Mouse (Mus musculus): Measurements from ENCODE around the gene Dmwd. TPM values are rescaled to one million over a fixed set of nuclear protein-coding genes. Genes with fewer than 3 reads are reported as not detected.

Dmwd gene
- 1.5 TPM for total RNA-seq (2023)

DNA sequence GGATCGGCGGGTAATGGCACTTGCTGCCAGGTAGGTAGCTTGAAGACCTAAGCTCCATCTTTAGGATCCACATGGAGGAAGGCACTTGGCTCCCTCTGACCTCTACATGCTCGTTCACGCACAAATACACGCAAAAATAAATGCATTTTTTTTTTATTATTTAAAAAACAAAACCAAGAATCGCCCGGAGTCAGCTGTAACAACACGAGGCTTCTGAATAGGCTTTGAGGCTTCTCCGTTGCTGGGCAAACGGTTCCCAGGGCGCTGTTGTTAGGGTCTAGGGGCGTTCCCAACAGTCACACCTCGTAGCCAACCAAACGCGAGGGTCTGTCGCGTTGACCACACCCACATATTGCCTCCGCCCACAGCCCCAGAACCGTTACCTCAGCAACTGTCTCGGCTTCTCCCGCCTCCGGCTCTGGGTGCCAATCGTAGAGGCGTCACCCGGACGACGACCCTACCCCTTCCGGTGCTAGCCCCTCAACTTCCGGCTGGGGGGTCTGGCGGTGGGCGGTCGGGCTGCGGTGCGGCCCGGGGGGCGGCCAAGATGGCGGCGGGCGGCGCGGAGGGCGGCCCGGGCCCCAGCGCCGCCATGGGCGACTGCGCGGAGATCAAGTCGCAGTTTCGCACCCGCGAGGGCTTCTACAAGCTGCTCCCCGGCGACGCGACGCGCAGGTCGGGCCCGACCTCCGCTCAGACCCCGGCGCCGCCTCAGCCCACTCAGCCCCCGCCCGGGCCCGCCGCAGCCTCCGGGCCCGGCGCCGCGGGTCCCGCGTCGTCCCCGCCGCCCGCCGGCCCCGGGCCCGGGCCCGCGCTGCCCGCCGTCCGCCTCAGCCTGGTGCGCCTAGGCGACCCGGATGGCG is at the start of gene Dmwd:
Dmwd (plus strand) TSS at position 505 of the 863 bp plus-strand sequence.

DNA sequence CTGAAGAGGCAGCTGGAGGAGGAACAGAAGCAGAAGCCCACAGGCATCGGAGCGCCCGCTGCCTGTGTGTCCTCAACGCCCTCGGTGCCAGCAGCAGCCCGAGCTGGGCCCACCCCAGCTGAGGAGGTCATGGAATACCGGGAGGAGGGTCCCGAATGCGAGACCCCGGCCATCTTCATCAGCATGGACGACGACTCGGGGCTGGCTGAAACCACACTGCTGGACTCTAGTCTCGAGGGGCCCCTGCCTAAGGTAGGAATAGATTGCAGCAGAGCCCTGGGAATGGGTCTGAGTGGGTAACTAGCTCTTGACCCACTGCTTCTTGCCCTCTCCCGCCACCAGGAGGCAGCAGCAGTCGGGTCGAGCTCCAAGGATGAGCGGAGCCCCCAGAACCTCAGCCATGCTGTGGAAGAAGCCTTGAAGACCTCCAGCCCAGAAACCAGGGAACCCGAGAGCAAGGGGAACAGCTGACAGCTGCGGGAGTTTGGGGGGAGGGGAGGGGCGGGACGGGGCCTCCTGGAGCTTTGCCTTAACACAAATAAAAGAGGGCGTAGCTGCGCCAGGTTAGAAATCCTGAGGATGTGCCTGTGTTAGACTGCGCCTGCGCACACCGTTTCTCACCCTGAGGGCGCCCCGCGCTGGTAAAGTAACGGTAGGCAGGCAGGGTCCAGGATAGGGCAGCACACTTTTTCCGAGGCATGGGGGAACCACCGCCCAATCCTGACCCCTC is 21.8 kb upstream of the Dmwd start, which contains the start of gene Rsph6a:
Rsph6a (plus strand) TSS at position 644 of the 730 bp plus-strand sequence.

DNA sequence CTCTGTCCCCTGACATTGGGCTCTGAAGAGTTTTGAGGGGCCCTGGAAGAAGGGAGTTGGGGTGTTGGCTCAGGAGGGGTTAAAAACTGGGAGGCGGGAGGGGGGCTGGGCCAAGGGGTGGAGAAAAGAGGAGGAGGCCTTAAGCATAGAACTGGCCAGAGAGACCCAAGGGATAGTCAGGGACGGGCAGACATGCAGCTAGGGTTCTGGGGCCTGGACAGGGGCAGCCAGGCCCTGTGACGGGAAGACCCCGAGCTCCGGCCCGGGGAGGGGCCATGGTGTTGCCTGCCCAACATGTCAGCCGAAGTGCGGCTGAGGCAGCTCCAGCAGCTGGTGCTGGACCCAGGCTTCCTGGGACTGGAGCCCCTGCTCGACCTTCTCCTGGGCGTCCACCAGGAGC is 7.7 kb downstream of the Dmwd start, which contains the start of gene Dmpk:
Dmpk (plus strand) TSS at position 149 of the 400 bp plus-strand sequence.

DNA sequence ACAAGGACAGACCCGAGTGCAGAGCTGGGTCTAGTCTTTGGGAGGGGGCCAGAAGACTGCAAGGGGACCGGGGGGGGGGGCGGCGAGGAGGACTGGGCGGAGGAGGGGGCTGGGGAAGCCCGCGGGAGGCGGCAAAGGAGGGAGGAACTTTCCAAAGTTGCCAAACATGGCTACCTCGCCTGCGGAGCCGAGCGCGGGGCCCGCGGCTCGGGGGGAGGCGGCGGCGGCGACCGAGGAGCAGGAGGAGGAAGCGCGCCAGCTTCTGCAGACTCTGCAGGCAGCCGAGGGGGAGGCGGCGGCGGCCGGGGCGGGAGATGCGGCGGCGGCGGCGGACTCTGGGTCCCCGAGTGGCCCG is 18.4 kb downstream of the Dmwd start, which contains the start of gene Six5:
Six5 (plus strand) TSS at position 124 of the 355 bp plus-strand sequence.

DNA sequence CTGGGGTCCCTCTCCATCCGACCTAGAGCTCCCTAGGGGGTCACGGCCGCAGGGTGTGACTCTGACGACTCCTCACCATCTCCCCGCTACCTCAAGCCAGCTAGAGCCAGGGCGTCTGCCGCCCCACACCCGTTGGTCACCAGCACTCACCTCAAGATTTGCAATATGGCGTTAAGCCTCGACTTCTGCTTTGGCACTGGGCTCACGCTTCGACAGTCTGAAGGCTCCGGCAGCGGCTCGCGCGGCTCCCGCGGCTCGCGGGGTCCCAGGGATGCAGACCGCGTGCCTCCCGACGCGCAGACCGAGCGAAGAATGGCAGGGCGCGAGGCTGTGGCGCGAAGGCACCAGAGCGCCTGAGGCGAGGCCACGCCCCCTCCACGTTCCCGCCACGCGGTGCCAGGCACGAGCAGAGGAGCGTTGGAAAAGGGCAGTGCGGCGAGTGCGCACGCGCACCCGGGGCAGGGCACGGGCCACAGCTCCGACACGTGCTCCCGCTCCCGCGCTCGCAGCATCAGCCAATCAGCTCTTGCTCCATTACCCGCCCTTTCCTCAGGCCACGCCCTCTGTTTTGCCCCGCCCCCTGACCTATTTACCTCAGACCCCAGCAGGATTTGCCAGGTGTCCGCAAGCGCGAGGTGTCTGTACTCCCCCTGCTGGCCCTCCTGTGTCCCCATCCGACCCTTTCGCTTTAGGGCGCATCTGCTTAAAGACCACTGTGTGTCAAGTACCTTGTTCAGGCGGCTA is 42.2 kb downstream of the Dmwd start, which contains the start of gene Gm4969:
Gm4969 (minus strand) TSS at position 341 of the 744 bp plus-strand sequence.

DNA sequence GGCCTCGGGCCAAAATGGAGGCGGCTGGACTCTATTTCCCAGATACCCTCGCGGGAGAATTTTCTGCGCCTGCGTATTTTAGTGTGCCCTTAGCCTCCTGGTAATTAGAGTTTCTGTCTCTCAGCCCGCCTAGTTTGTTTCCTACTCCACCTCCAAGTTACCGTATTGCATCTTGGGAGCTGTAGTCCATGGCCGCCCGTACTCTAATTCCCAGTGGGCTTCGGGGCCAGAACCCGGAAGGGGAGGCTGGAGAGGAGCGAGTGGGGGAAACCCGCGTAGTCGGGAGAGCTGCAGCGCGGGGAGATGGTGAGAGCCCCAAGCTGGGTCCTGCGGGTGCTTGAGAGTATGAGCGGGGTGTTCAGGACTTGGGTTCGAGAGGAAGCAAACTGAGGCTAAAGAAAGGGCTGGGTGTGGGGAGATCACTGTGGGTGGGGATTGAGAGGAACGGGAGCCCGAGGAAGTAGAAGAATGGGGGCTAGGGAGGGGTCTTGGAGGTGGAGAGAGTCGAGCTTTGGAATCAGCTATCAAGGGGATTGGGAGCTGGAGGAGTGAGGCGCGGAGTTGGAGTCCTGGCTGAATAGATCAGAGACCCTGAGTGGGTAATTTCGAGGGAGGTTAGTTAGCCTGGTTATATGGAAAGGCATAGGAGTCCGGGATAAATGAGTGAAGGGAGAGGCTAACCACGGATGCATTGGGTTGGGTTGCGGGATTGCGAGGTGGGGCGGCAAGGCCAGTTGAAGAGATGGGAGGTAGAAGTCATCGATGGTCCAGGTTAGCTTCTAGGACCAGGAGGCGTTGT is 43.8 kb downstream of the Dmwd start, which contains the start of gene Fbxo46:
Fbxo46 (plus strand) TSS at position 229 of the 799 bp plus-strand sequence.

Other genes with a start within 250 kb of the Dmwd start
- gene Mill2, start 236.3 kb upstream of the Dmwd start, total RNA-seq (2023), result not detected
- gene Pglyrp1, start 204.9 kb upstream of the Dmwd start, total RNA-seq (2023), result 9.7 TPM
- gene Ccdc61, start 165.8 kb upstream of the Dmwd start, total RNA-seq (2023), result 20.6 TPM
- gene Nova2, start 150.3 kb upstream of the Dmwd start, total RNA-seq (2023), result not detected
- not detected for gene Nanos2, start 88.8 kb upstream of the Dmwd start, total RNA-seq (2023)
- 1.7 TPM for gene Mypop, start 85.0 kb upstream of the Dmwd start, total RNA-seq (2023)
- gene Irf2bp1, start 72.2 kb upstream of the Dmwd start, total RNA-seq (2023), result 29.4 TPM
- gene Foxa3, start 52.7 kb upstream of the Dmwd start, total RNA-seq (2023), result not detected
- gene Sympk, start 51.9 kb upstream of the Dmwd start, total RNA-seq (2023), result 95.9 TPM
- gene Rsph6a, start 21.5 kb upstream of the Dmwd start, total RNA-seq (2023), result 0.34 TPM
- 1.5 TPM for gene Dmpk, start 7.6 kb downstream of the Dmwd start, total RNA-seq (2023)
- 0.83 TPM for gene Six5, start 18.4 kb downstream of the Dmwd start, total RNA-seq (2023)
- gene Gm4969, start 42.1 kb downstream of the Dmwd start, total RNA-seq (2023), result not detected
- 23.1 TPM for gene Fbxo46, start 43.6 kb downstream of the Dmwd start, total RNA-seq (2023)
- 11.3 TPM for gene Qpctl, start 73.1 kb downstream of the Dmwd start, total RNA-seq (2023)
- 88.9 TPM for gene Snrpd2, start 73.5 kb downstream of the Dmwd start, total RNA-seq (2023)
- not detected for gene Gipr, start 89.9 kb downstream of the Dmwd start, total RNA-seq (2023)
- gene Eml2, start 100.2 kb downstream of the Dmwd start, total RNA-seq (2023), result 15.5 TPM
- gene Gpr4, start 136.3 kb downstream of the Dmwd start, total RNA-seq (2023), result not detected
- gene Opa3, start 152.1 kb downstream of the Dmwd start, total RNA-seq (2023), result 51.9 TPM
- 296 TPM for gene Vasp, start 195.6 kb downstream of the Dmwd start, total RNA-seq (2023)
- 2.3 TPM for gene Ppm1n, start 203.8 kb downstream of the Dmwd start, total RNA-seq (2023)
- not detected for gene Rtn2, start 206.4 kb downstream of the Dmwd start, total RNA-seq (2023)
- 1,017 TPM for gene Fosb, start 233.8 kb downstream of the Dmwd start, total RNA-seq (2023)